Mouse (Mus musculus) cerebellum, adult 2 months (tissue): ENCODE data around the gene Tinf2. TPM values are rescaled to one million over a fixed set of nuclear protein-coding genes. Genes with fewer than 3 reads are reported as not detected.

Experiments used
- DNase-seq, 2 experiments: peaks; one replicate each; pipeline ENCODE4 v3.0.0; 2021
- H3K27ac ChIP-seq: fragments of 200-500 bp; 2 replicates; pipeline ENCODE4 v1.5.1; 2012; ENCODE audit warnings: low read length, control low read depth, inconsistent platforms; ENCODE audit not compliant: insufficient read depth
- H3K27me3 ChIP-seq: fragments of 200-500 bp; 2 replicates; pipeline ENCODE4 v1.6.1; 2012; ENCODE audit warnings: inconsistent platforms, mild to moderate bottlenecking, low read length, moderate library complexity; ENCODE audit not compliant: control insufficient read depth, insufficient read depth
- H3K4me1 ChIP-seq: fragments of 200-500 bp; 2 replicates; pipeline ENCODE4 v1.6.1; 2011; ENCODE audit warnings: low read length; ENCODE audit not compliant: control insufficient read depth, insufficient read depth
- H3K4me3 ChIP-seq: fragments of 200-500 bp; replicated peaks from 2 replicates; pipeline ENCODE3; 2011; ENCODE audit warnings: mild to moderate bottlenecking, low read depth, low read length, control low read depth; ENCODE audit not compliant: insufficient read depth
- CTCF ChIP-seq: fragments of 200-500 bp; IDR thresholded peaks from 2 replicates; pipeline ENCODE4 v1.5.1; 2011; ENCODE audit warnings: low read depth, mild to moderate bottlenecking, control low read depth, low read length, moderate library complexity, borderline replicate concordance; ENCODE audit not compliant: insufficient read depth
- POLR2A ChIP-seq: fragments of 200-500 bp; IDR thresholded peaks from 2 replicates; pipeline ENCODE4 v1.6.1; 2011; ENCODE audit warnings: low read length, control low read depth, borderline replicate concordance; ENCODE audit not compliant: insufficient read depth
- WGBS: fragments of 180-500 bp; shearing (Covaris S2); methylation state at CpG from one replicate; pipeline ENCODE4 v1.1.7; 2018; 5-methylcytosine and 5-hydroxymethylcytosine counted together
- polyA plus RNA-seq: library from polyadenylated mRNA; depleted of rRNA; stranded (reverse); fragments of >200 nt; gene quantifications from 2 replicates; pipeline ENCODE4 v1.2.3, GENCODE M21; 2012

Tinf2 gene
- polyA plus RNA-seq, 1 experiment: 36.0 TPM

GRCm38 (mm10) chr14:55660636-55661035 lies 21.0 kb downstream of the Tinf2 start:
- H3K27me3 ChIP-seq: no peaks in the 10 kb centered on the region
- no peak for DNase-seq
- WGBS: 47% methylated on average over 2 of the region's 2 CpGs
- H3K27ac ChIP-seq: no peak overlapping the region
- no peak for TF ChIP-seq CTCF
- H3K4me3 ChIP-seq: peak overlapping the region; percentile 73
- H3K4me1 ChIP-seq: no peaks in the 10 kb centered on the region; the same call in 1 of the 2 replicates

GRCm38 (mm10) chr14:55659960-55660573 lies 21.6 kb downstream of the Tinf2 start, which contains the start of gene Mdp1:
Gene Mdp1, minus strand, starts transcription at chr14:55660508.
- Histone ChIP-seq H3K27me3 (no peaks in the 10 kb centered on the region), H3K27ac (peak within 1 kb of the TSS; percentile 23; the same call in 1 of the 2 replicates), H3K4me3 (peak within 1 kb of the TSS; percentile 73), H3K4me1 (no peaks in the 10 kb centered on the region; the same call in 1 of the 2 replicates)
- peak; percentile 55; the same call in 1 of the 2 replicates for TF ChIP-seq POLR2A
- peak; percentile 57 for TF ChIP-seq CTCF
- peak; percentile 81 to 83 for DNase-seq
- WGBS: under 1% methylated on average over 39 of the region's 39 CpGs

- no peak for TF ChIP-seq CTCF
- TF ChIP-seq POLR2A: no peak
- Histone ChIP-seq H3K27me3 (no peaks in the 10 kb centered on the region), H3K27ac (no peak overlapping the region), H3K4me3 (no peak overlapping the region), H3K4me1 (no peaks in the 10 kb centered on the region)
- DNase-seq: no peak
- 93% methylated on average over 5 of the region's 5 CpGs for WGBS
These were observed 23.6 kb downstream of the Tinf2 start for GRCm38 (mm10) chr14:55658011-55658410.

GRCm38 (mm10) chr14:55656935-55657334 lies 24.7 kb downstream of the Tinf2 start:
- no peak for DNase-seq
- Histone ChIP-seq H3K4me1 (no peaks in the 10 kb centered on the region), H3K4me3 (no peak overlapping the region), H3K27me3 (no peaks in the 10 kb centered on the region), H3K27ac (no peak overlapping the region)
- TF ChIP-seq POLR2A: no peak
- TF ChIP-seq CTCF: no peak
- WGBS: 82% methylated on average over 3 of the region's 3 CpGs

GRCm38 (mm10) chr14:55651528-55651927 lies 30.1 kb downstream of the Tinf2 start:
- H3K27ac ChIP-seq: no peak overlapping the region
- TF ChIP-seq CTCF (no peak), POLR2A (no peak)
- WGBS: 95% methylated on average over 7 of the region's 7 CpGs
- no peak for DNase-seq
- no peaks in the 10 kb centered on the region for H3K27me3 ChIP-seq
- no peaks in the 10 kb centered on the region for H3K4me1 ChIP-seq
- no peak overlapping the region for H3K4me3 ChIP-seq

- no peak for DNase-seq
- no peak for TF ChIP-seq POLR2A
- TF ChIP-seq CTCF: no peak
- Histone ChIP-seq H3K4me3 (no peak within 1 kb of the TSS), H3K27ac (no peak within 1 kb of the TSS), H3K4me1 (no peaks in the 10 kb centered on the region), H3K27me3 (no peaks in the 10 kb centered on the region)
- WGBS: 97% methylated on average over 2 of the region's 2 CpGs
These were observed 31.7 kb downstream of the Tinf2 start, which contains the start of gene Tssk4 for GRCm38 (mm10) chr14:55649884-55650283. Gene Tssk4, plus strand, starts transcription at chr14:55650184.

GRCm38 (mm10) chr14:55644261-55644888 lies 37.2 kb downstream of the Tinf2 start:
- H3K27me3 ChIP-seq: no peaks in the 10 kb centered on the region
- WGBS: 16% methylated on average over 17 of the region's 17 CpGs
- TF ChIP-seq CTCF: no peak
- TF ChIP-seq POLR2A: no peak
- no peak overlapping the region for H3K27ac ChIP-seq
- no peak for DNase-seq
- no peaks in the 10 kb centered on the region; the same call in 1 of the 2 replicates for H3K4me1 ChIP-seq
- peak overlapping the region; percentile 10 for H3K4me3 ChIP-seq
